Mouse (Mus musculus) retina, postnatal 1 day (tissue): Measurements from ENCODE around the gene Mdfi.
A peak's percentile ranks its signal among the peaks of the same experiment; 100 is the strongest.

Source experiments
- DNase-seq: peaks from one replicate; pipeline ENCODE4 v3.0.0-alpha.2; 2012

The Mdfi gene

GRCm38 (mm10) chr17:47845609-47846008, 11.1 kb upstream of the Mdfi start:
- DNase-seq = no peak

GRCm38 (mm10) chr17:47843465-47843864, 9.0 kb upstream of the Mdfi start:
- no peak for DNase-seq

GRCm38 (mm10) chr17:47841931-47842623, 7.6 kb upstream of the Mdfi start:
- DNase-seq = no peak

- DNase-seq = no peak
Observed at GRCm38 (mm10) chr17:47841521-47841920, 7.0 kb upstream of the Mdfi start.

GRCm38 (mm10) chr17:47837808-47838207, 3.3 kb upstream of the Mdfi start:
- no peak for DNase-seq

- DNase-seq = peak; percentile 35
Observed at GRCm38 (mm10) chr17:47833628-47834481, 636 bp downstream of the Mdfi start.

- peak; percentile 63 for DNase-seq
Observed at GRCm38 (mm10) chr17:47833029-47833627, 1.4 kb downstream of the Mdfi start.

GRCm38 (mm10) chr17:47832501-47833028, 1.9 kb downstream of the Mdfi start:
- no peak for DNase-seq

- DNase-seq = no peak
Observed at GRCm38 (mm10) chr17:47831772-47832171, 2.7 kb downstream of the Mdfi start.

GRCm38 (mm10) chr17:47831161-47831560, 3.3 kb downstream of the Mdfi start:
- no peak for DNase-seq

GRCm38 (mm10) chr17:47821339-47821738, 13.2 kb downstream of the Mdfi start:
- no peak for DNase-seq

GRCm38 (mm10) chr17:47818038-47818725, 16.3 kb downstream of the Mdfi start:
- no peak for DNase-seq

- DNase-seq = no peak
Observed at GRCm38 (mm10) chr17:47815446-47815845, 19.0 kb downstream of the Mdfi start.

- DNase-seq = peak; percentile 63
Observed at GRCm38 (mm10) chr17:47814496-47814895, 20.0 kb downstream of the Mdfi start.

- DNase-seq = no peak
Observed at GRCm38 (mm10) chr17:47813616-47814015, 20.9 kb downstream of the Mdfi start.

GRCm38 (mm10) chr17:47812200-47812599, 22.3 kb downstream of the Mdfi start:
- no peak for DNase-seq

- DNase-seq = peak; percentile 83
Observed at GRCm38 (mm10) chr17:47811265-47811800, 23.2 kb downstream of the Mdfi start.

- DNase-seq = no peak
Observed at GRCm38 (mm10) chr17:47806230-47806629, 28.3 kb downstream of the Mdfi start.

GRCm38 (mm10) chr17:47805047-47805835, 29.2 kb downstream of the Mdfi start:
- no peak for DNase-seq

GRCm38 (mm10) chr17:47803662-47804061, 30.8 kb downstream of the Mdfi start:
- no peak for DNase-seq

GRCm38 (mm10) chr17:47802806-47803205, 31.7 kb downstream of the Mdfi start:
- DNase-seq = no peak

GRCm38 (mm10) chr17:47797383-47797782, 37.1 kb downstream of the Mdfi start:
- no peak for DNase-seq
